Mouse (Mus musculus) kidney, postnatal 36 days (tissue): ENCODE measurements around the gene Glmn.

Source experiments
- DNase-seq, 2 experiments: peaks; one replicate each; pipeline ENCODE4 v3.0.0; 2021 to 2022; ENCODE audit warnings: mixed read lengths in 2 of 2

The Glmn gene

DNA sequence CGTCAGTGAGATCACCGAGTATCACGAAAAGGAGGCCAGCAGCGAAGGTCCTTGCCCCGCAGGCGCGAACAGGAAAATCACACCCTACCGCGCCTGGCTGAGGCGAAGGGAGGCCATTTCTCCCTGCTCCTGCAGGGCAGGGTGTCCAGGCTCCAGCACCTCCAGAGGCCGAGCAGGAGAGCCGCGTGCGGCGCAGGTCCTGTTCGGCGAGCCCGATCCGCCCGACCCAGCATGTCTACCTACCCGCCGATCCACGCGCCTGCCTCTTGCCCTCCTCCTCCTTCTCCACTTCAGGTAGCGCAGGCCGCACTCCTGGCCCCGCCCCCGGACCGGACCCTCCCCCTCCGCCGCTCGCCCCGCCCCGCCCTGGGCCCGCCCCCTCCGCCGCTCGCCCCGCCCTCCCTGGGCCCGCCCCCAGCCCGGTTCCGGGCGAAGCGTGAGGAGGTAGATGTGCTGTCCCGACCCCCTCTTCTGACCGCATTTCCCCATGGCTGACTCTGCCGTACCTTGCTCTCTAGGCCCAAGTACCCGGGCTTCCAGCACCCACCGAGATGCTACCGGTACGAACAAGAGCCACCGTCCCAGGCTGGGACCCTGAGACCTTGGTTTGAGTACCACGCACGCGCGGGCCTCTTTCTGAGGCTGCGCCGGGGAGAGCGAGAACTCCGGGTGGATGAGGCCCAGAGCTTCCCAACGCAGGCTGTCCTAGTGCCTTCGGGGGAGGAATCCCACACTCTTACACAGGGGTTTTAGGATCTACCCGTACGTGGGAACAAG, at the start of gene Glmn, which contains the start of gene Rpap2:
Gene Glmn, minus strand, starts transcription at position 588 of the 777 bp plus-strand sequence.
Gene Rpap2, plus strand, starts transcription at position 73 of the 777 bp plus-strand sequence.
- DNase-seq: peak; percentile 88 to 91

DNA sequence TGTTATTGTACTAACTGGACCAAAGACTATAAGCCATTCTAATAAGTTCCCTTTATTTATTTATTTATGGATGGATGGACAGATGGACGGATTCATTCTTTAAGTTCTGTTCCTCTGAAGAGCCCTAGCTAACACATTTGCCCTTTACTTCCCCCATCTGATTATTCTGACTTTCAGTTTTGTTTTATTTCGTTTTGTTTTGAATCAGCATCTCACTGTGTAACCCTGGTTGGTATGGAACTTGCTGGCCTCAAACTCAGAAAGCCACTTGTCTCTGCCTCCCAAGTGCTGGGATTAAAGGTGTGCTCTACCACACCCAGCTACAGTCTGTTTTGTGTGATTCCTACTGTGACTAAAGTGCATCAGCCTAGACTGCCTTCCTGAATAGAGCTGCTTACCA, 48.2 kb upstream of the Glmn start:
- DNase-seq: no peak

DNA sequence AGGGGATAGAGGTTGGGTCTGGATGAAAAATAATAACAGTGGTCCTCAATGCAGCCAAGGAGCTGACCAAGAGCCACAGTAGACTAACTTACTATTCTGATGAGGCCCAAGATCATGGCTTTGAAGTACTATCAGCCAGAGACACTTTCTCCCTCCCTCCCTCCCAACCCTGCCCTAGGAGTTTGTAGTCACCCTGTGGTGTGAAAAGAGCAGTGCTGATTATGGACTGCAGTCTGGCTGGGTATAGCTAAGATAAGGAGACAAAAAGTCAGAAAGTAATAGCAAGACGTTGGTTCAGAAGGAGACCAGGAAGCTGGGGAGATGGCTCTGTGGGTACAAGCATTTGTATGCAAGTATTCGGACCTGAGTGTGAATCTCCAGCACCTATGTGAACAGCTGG, 46.9 kb upstream of the Glmn start:
- no peak for DNase-seq

DNA sequence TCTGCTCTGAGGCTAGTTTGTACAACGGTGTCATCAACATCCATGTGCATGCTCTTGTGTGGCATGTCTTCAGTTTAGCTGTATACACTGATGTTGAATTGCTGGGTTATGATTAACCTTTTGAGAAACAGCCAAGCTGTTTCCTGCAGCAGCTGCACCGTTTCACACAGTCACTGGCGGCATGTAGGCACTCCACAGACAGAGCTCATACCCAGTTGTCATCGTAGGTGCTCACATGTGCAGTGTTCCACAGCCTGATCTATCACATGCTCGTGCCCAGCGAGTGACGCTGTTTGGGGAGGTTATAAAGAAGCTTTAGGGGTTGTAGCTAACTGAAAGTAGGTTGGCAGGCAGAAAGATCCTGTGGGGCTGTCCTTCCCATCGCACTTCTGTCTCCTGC, 40.7 kb upstream of the Glmn start:
- DNase-seq: no peak

DNA sequence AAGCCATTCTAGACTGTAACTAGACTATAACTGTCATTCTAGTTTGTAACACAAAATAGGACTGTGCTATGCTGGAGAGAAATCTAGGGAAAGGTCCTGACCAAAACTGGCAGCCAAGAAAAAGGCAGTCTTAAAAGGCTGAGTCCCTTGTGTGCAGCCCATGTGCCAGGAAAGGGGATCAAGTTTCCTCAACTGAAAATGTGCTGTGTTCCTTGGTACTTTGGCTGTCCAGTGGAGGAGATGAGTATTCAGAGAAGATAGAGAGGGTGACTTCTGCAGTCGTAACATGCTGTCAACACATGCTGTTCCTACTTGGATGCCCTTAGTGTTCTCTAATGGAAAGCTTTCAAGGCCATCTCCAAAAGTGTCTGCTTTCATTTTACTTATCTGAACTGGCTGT, 39.4 kb upstream of the Glmn start:
- no peak for DNase-seq

DNA sequence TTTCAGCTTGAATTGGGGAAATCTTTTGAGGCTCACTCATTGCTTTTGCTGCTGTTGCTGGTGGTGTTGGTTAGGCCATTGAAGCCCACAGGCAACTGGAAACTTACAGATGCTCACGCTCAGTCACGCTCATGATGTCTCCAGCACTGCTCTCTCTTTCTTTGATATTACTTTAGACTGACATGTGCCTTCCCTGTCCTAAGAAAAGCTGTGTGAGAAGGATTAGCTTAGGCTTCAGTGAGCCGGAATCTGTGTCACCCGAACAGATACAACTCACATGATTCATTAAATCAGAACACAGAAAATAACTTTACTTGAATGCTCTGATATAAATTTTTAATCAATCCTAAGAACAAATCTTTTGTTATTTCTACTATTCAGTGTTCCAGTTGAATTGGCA, 36.0 kb upstream of the Glmn start:
- DNase-seq: no peak

DNA sequence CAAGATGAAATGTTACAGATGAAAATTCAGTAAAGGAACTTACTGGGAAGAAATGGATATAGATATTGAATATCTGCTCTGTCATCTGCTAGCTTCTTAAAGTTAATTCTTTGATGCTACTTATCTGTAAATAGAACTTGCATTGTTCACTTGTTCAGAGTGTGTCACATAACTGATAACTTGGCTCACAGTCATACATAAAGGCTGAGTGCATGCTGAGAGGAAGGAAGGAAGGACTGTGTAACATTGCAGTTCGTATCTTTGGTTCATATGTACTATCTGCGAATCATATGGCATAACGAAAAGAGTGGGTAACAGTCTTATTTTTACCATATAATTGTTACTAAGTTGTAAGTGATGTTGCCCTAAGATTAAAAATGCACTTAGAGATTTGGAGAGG, 23.6 kb upstream of the Glmn start:
- no peak for DNase-seq

DNA sequence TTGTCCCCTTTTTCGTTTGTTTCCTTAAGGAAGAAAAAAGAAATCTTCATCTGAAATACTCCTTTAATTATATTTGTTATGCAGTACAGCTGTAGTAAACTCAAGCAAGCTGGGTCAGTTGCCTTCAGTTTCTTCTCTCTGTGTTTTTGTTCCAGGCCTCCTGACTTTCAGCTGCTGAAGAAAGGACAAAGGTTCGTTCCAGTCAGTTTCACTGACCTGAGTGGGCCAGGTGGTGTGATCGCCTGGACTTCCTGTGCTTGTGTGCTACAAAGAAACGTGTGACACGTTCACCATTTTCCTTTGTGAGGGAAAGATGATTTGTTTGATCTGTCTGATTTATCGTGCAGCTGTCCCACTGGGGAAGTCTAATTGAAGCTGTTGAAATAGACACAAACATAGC, 20.3 kb upstream of the Glmn start:
- DNase-seq: peak; percentile 32 to 34

DNA sequence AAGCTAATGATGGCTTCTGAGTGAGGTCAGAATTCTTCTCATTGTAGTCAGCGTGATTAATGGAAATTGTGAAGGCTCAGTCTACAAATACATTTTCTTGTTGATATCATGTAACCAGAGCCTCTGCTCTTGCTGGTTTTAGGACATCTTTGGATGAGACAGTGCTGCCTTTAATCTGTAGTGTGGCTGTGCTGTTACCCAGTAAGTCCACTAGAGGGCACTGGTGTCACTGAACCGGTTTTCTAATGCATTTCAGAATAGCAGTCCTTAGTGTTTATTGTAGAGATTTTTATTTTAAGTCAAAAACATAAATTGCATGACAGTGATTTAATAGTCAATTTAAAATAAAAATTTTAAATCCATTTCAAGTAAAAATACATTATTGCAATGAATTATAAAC, 13.5 kb upstream of the Glmn start:
- DNase-seq: peak; percentile 42 to 73

DNA sequence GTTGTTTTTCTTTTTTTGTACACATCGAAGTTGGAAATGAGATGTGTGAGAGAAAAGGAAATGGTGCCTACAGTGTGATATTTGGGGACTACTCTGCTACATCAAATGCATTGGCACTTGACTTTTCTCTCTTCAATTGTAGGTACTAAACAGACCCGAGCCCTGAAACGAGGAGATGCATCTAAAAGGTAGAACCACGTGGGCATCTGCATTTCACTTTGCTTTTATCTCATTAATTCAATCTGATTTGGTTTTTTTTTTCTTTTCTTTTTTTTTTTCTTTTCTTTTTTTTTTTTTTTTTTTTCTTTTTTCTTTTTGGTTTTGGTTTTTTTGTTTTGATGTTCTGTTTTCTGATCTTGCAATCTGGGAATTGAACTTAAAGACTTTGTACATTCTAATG, 692 bp upstream of the Glmn start:
- DNase-seq: no peak

DNA sequence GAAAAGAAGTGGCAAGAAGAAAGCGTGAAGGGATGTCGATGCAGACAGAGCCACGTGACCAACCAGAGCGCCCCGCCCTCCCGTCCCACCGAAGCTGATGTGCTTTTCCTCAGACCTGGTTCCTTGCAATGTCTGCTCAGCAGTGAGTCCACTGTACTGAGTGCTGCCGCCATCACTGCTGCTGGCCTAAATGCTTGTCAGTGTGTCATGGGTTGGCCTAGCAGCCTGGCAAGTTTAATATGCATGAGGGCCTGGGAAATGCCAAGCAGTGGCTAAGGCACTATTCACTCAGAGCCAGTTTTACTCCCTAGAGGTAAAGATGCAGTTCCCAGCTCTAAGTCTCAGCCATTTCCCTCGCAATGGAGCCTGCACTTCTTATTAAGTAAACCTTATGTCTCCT, 28.5 kb downstream of the Glmn start:
- DNase-seq: no peak

DNA sequence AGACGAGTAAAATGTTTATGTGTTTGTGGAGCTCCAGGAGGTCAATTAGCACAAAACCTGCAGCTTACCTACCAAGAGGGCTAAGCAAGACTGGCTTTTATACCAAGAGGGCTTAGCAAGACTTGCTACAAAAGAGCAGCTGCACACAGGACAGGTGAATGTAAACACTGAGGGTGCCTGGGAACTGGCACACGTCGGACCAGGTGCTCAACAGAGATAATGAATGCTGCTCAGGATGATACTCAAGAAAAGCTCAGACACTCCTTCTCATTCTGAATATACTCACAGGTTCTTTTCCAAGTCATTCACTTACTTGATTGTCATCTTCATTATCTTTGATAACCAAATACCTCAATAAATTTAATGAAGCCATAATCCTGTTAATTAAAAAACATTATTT, 40.7 kb downstream of the Glmn start:
- no peak for DNase-seq

DNA sequence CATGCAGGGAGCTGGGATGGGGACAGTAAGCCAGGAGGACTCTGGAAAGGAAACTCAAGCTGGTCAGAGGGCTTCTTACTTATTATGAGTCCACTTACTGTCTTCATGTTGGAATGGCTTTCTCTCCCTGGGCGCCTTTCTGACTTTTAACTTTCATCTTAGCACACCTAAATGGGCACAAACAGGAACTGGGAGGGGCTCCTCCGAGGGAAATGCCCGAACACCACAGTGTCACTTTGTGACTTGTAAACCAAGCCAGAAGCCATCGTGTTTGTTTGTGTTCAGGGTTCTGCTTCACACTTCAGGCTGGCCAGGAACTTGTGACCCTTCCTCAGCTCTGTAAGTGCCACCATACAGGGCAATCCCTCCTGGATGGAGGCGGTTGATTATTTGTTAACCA, 43.4 kb downstream of the Glmn start:
- DNase-seq: no peak

DNA sequence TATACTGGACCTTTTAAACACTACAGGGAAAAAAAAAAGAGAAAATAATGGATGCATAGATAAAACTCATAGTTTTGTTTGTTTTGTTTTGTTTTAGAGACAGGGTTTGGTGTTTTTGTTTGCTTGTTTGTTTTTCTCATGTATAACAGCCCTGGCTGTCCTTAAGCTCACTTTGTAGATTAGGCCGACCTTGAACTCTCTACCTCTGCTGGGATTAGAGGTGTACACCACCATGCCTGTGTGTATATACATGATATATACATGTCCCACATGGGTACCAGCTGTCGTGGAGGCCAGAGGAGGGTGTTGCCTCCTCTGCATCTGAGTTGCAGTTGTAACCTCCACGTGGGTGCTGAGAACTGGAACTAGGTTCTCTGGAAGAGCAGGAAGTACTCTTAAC, 49.2 kb downstream of the Glmn start:
- DNase-seq: no peak

DNA sequence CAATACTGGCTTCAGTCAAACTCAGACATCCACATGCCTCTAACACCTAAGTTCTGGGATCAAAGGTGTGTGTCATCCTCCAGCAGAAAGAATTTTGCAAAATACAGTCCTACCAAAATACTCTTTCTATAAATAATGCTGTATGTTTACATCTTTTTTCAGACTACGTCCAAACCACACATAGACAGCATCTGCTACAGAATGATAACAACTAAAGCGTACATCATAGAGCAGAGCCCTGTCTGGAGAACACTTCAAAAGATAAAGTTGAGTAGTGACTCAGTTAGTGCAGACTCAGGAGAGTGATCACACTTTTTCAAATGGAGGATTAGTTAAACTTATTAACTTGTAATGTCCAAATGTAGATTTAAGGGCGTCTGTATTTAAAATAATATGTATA, 49.7 kb downstream of the Glmn start:
- no peak for DNase-seq

DNA sequence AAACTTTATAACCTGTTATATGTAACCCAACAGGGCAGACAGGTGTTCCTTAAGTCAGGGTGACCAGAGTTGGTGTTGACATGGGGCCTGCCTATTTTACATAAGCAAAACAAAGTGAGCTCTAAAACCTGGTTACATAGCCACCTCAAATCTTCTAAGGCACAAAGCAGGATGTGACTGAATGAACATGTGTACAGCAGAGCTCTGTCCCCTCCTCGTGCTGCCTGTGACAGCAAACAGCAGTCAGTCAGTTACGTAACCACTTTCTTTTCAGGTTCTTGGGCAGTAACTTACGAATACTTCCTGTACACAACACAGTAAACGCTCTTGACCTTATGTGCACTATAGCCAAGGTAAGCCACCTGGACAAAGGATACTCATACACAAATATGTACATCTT, 51.8 kb downstream of the Glmn start:
- no peak for DNase-seq

DNA sequence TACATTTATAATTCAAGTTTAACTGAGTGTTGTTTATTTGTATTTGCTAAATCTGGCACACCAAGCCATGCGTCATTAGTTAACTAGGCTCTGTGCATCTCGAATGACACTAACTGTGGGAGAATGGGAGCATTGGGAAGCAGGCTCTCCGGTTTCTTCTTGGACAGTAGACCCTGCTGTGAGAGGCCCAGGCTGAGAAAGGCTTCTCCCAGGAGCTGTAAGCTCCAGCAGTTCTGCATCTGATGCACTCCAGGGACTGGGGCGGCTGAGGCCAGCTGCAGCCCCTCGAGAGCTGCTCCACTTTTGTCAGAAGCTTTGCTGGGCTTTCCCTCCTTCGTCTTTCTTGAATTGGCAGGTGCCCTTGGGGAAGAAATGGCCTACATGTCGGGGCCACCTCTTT, 56.0 kb downstream of the Glmn start:
- no peak for DNase-seq

DNA sequence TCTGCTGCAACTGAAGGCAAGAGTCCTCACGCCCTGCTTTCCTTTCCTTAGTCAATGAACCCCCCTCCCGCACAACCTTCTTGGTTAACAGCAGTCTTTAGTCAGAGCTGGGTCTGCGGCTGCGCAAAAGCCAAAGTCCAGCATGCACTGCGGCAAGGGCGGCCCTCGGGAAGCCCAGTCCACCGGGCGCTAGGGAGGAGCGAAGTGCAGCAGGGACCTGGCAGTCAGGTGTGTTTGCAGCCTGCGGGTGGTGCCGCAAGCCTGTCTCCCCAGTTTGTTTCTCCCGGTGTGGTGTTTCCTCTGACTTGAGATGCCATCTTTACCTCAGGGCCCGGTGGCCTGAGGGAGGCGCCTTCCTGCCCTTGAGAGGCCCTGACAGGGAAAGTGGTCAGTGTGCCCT, 63.1 kb downstream of the Glmn start, which contains the start of gene 1700028K03Rik:
Gene 1700028K03Rik, plus strand, starts transcription at position 129 of the 400 bp plus-strand sequence.
- peak in 1 of 2 experiments; percentile 10 for DNase-seq

DNA sequence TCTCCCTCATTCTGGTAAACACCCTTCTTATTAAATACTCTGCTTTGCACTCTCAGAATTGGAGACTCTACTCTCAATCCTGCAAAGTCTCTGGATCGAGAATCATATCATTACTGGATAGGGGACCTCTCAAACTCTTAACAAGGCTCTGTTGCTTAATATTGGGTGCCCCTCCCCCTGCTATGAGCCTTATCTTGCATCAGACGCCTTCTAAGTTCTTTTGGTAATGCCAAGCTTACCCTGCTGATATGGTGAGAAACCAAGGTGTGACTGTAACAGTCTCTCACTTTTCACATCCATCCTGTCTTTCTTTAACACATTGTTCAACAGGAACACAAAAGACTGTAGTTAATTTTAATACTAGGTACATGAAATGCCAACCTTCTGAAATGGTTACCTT, 64.1 kb downstream of the Glmn start:
- DNase-seq: no peak

DNA sequence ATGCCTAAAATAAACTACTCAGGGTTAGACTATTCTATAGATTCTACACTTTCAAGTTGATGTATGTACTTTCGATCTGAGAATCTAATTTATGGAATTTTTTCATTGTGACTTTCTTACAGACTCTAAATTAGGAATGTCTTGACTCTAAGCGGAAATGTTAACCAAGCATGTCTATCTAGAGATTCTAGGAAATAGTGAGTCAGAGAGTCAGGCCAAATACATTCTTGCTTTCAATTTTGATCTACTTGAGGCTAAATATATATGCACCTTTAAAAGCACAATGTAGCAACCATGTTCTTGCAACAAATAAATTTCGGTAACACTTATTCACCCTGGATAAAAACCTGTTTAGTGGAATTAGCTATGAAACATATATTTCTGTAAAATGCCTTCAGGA, 68.8 kb downstream of the Glmn start:
- no peak for DNase-seq

DNA sequence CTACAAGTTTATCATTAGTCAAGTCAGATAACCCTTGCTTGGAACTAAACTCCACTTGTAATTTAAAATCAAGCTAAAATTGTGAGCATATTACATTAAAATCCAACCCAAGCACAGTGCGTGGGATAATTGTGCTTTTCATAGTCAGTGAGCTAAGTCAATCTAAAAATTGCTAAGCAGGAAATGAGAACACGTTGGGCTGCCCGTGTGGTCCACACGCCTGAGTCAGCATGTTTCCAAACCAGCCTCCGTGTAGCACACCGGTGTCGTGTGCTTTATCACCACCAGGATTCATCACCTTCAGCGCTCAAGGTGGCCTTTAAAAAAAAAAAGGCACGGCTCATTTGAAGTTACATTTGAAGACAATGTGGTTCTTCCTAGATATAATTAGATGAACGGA, 73.4 kb downstream of the Glmn start:
- no peak for DNase-seq

DNA sequence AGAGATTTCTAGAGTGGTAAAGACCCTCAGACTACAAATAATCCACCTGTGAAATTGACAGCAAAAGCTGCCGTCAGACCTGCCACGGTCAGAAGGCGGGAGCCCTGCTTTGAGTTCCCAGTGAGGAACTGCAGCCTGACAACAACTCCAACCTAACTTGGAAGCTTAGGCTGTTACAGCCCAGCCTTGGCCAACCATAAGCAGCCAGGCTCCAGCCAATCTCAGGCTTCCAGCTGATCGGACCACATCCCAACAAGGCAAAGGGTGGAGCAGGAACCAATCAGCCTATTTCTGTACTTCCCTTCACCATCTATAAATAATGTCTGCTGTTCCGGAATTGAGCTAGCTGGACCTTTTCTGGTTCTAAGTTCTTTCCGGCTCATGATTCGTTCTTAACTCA, 75.8 kb downstream of the Glmn start:
- DNase-seq: peak; percentile 40 to 41

DNA sequence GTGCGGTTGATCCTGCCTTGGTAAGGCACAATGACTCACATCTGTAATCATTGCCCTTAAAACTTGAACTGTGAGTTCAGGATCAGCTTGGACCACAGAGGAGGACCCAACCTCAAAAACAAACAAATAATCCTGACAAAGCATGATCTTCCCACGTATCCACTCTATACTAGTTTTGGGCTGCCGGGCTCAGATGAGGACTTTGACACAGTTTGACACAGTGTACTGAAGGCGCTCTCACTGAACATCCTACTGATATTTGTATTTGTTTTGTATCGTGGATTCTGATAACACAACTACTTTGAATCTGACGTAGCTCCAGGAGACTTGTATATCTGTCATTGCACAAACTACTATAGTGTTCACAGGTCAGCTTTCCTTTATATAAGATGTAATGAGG, 76.3 kb downstream of the Glmn start:
- no peak for DNase-seq

DNA sequence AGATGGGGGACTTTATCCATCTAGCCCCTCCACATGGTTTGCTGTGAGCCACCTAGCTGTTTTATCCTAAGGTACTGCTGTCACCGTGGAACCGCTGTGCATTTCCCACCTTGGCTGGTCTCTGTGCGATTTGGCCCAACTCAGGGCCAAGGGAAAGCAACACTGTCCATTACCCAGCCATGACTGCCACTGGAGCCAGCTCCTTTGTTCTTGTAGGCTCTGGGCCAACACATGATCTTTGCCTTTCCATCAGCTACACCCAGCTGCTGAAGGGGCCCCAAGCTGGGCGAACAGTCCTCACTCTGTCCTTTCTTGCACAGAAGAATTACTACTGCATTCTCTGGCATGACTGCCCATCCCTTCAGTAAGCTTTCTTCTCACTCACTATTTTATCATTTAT, 79.1 kb downstream of the Glmn start:
- DNase-seq: no peak

DNA sequence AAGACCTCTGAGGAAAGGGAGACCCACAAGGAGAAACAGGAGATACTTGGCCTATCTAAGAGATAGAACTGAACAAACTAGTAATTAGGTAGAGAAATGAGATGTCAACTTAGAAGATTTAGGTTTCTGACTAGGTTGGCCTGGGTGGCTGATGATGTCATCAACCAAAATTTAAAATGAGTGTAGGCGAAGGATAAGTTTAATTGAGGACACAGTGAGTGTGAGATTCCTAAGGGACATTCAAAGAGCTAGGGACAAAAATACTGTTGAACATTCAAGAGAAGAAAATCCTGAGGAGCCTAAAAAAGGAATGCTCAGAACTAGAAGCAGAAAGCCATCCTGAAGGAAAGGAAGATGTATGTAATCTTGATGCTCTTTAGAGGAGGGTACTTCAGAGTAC, 81.6 kb downstream of the Glmn start:
- DNase-seq: no peak
